Comparison of ENCODE assay signal across 8 mouse cellular contexts in genomic region chr1:43694851-43695545, GRCm38 (mm10). TPM values are rescaled to one million over a fixed set of nuclear protein-coding genes. Genes with fewer than 3 reads are reported as not detected.
DNase-seq lines count a peak whose midpoint lies in the region; ATAC-seq lines count a peak whose summit lies in the region.
"Had no signal": no experiment of that assay in that cellular context is flagged by ENCODE, and none has a peak within 500 bp of the region (broad histone marks: within the 10 kb centered on the region; RNA-seq: fewer than 3 reads in every experiment).

No protein-coding gene starts in this region.

- no peak overlapping the region for H3K9ac ChIP-seq in embryonic facial prominence, embryonic 14.5 days (ENCODE audit: low read depth, low read length)
- no peak overlapping the region for H3K9ac ChIP-seq in kidney, embryonic 14.5 days (ENCODE audit: low read depth, low read length)
- H3K9ac ChIP-seq in neural tube, embryonic 15.5 days (replicated peaks), result no peak overlapping the region

- ATAC-seq in embryonic facial prominence, embryonic 14.5 days (ENCODE audit: low read depth), result peak; percentile 91
- peak; percentile 89 for ATAC-seq in kidney, embryonic 14.5 days (ENCODE audit: low FRiP score, low TSS enrichment)
- peak; percentile 84 for ATAC-seq in neural tube, embryonic 15.5 days (ENCODE audit: low FRiP score)

- H3K4me2 ChIP-seq in embryonic facial prominence, embryonic 14.5 days (ENCODE audit: low read depth, low read length), result no peak overlapping the region
- no peak overlapping the region for H3K4me2 ChIP-seq in kidney, embryonic 14.5 days (replicated peaks; ENCODE audit: low read depth, low read length)
- H3K4me2 ChIP-seq in neural tube, embryonic 15.5 days, result 0 out of 2 replicates have a peak overlapping the region, but pooled peaks have one; percentile 6

- no peaks in the 10 kb centered on the region for H3K36me3 ChIP-seq in embryonic facial prominence, embryonic 14.5 days (ENCODE audit: control insufficient read depth, insufficient read depth, low read length)
- H3K36me3 ChIP-seq in kidney, embryonic 14.5 days (ENCODE audit: control insufficient read depth, insufficient read depth, low read length), result no peaks in the 10 kb centered on the region
- no peaks in the 10 kb centered on the region for H3K36me3 ChIP-seq in neural tube, embryonic 15.5 days

- no peak overlapping the region for H3K4me3 ChIP-seq in embryonic facial prominence, embryonic 14.5 days (ENCODE audit: low read depth, low read length)
- no peak overlapping the region for H3K4me3 ChIP-seq in kidney, embryonic 14.5 days (ENCODE audit: low read length)
- H3K4me3 ChIP-seq in neural tube, embryonic 15.5 days (replicated peaks), result no peak overlapping the region

- peak overlapping the region; percentile 75 for H3K27ac ChIP-seq in embryonic facial prominence, embryonic 14.5 days (replicated peaks; ENCODE audit: low read depth, low read length)
- peak overlapping the region; percentile 53 for H3K27ac ChIP-seq in kidney, embryonic 14.5 days (ENCODE audit: low read depth, low read length)
- peak overlapping the region; percentile 75 for H3K27ac ChIP-seq in neural tube, embryonic 15.5 days (replicated peaks)

- peak; percentile 82 for DNase-seq in brain, adult 2 months (ENCODE audit: low read depth, low spot score)
- DNase-seq in embryonic facial prominence, embryonic 14.5 days (ENCODE audit: low spot score), result peak; percentile 95
- peak; percentile 88 to 93 for DNase-seq in heart, adult 9 months (ENCODE audit: low spot score in 2 of 2)
- peak; percentile 97 for DNase-seq in left cerebral cortex, postnatal 4 days
- no peak for DNase-seq in natural killer cell, adult 2 months (ENCODE audit: low spot score in 2 of 2)

- H3K9me3 ChIP-seq in embryonic facial prominence, embryonic 14.5 days (ENCODE audit: control insufficient read depth, low read length), result 0 out of 2 replicates have a peak, but pooled peaks cover 6% of the 10 kb centered on the region
- H3K9me3 ChIP-seq in kidney, embryonic 14.5 days (ENCODE audit: control insufficient read depth, low read length), result no peaks in the 10 kb centered on the region
- no peaks in the 10 kb centered on the region for H3K9me3 ChIP-seq in neural tube, embryonic 15.5 days (replicated peaks)

- peaks cover 20% of the 10 kb centered on the region for H3K4me1 ChIP-seq in embryonic facial prominence, embryonic 14.5 days (ENCODE audit: control insufficient read depth, insufficient read depth, low read length)
- peaks cover 13% of the 10 kb centered on the region; the same call in 1 of the 2 replicates for H3K4me1 ChIP-seq in kidney, embryonic 14.5 days (ENCODE audit: control insufficient read depth, insufficient read depth, low read length)
- H3K4me1 ChIP-seq in neural tube, embryonic 15.5 days, result peaks cover 27% of the 10 kb centered on the region

- 13% methylated on average over 4 of the region's 6 CpGs for WGBS in embryonic facial prominence, embryonic 14.5 days
- WGBS in kidney, embryonic 14.5 days, result 34% methylated on average over 6 of the region's 6 CpGs
- 26% methylated on average over 6 of the region's 6 CpGs for WGBS in neural tube, embryonic 15.5 days

- H3K27me3 ChIP-seq in embryonic facial prominence, embryonic 14.5 days (replicated peaks; ENCODE audit: control insufficient read depth, insufficient read depth, low read length), result no peaks in the 10 kb centered on the region
- no peaks in the 10 kb centered on the region for H3K27me3 ChIP-seq in kidney, embryonic 14.5 days (ENCODE audit: control insufficient read depth, insufficient read depth, low read length)
- H3K27me3 ChIP-seq in neural tube, embryonic 15.5 days (replicated peaks), result no peaks in the 10 kb centered on the region

- intact Hi-C loops in left cerebral cortex, postnatal 4 days (cut with DNase I), result no loop called here

RNA-seq across cellular contexts. Expression of gene 1500015O10Rik, which starts 35.4 kb away (rescaled TPM):
- polyA plus RNA-seq in embryonic facial prominence, embryonic 14.5 days (2014; fragmentation: Nextera tagmentation; extraction: Ambion mirVana), result 93.9 and 107 TPM in 2 replicates
- 2.4 and 3.1 TPM in 2 replicates for polyA plus RNA-seq in kidney, embryonic 14.5 days (2014; fragmentation: Nextera tagmentation; extraction: Ambion mirVana)
- 1 to 10 TPM; 2.3 TPM for total RNA-seq in left cerebral cortex, postnatal 4 days (2021)
- polyA plus RNA-seq in neural tube, embryonic 15.5 days (2015; fragmentation: Nextera tagmentation; extraction: Ambion mirVana), result 27.2 and 30.5 TPM in 2 replicates
- total RNA-seq: common myeloid progenitor, adult 5-6 weeks had no signal

Comparison
In these comparisons a context has a peak if more than half of its experiments do, and no peak if none do; other contexts are left out.
1. DNase-seq: peak in brain, adult 2 months (single experiment), embryonic facial prominence, embryonic 14.5 days (single experiment), heart, adult 9 months (2 of 2) and left cerebral cortex, postnatal 4 days (single experiment); none in natural killer cell, adult 2 months (0 of 2).
2. Peak in every context shown above with its lines, with median percentiles within 50 percentile points of each other: ATAC-seq and H3K27ac ChIP-seq.